Mouse (Mus musculus): ENCODE measurements around the gene Phf6. TPM values are rescaled to one million over a fixed set of nuclear protein-coding genes. Genes with fewer than 3 reads are reported as not detected.

Phf6 gene
- total and polyA plus RNA-seq, 3 experiments, result 19.8 to 59.7 (median 29.4) TPM

DNA sequence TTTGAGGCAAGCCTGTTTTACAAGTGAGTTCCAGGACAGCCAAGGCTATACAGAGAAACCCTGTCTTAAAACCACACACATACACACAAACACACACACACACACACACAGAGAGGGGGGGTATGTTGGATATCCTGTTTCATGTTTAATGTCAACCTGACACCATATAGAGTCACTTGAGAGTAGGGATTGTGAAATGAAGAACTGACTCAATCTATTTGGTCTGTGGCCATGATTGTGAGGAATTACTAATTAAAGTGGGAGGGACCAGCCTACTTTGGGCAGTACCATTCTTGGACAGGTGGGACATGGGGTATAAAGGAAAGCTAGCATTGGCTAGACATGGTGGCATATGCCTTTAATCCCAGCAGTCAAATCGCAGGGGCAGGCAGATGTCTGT, 60.6 kb downstream of the Phf6 start:
- dilution Hi-C loops (cut with MboI; ENCODE audit: extremely low pct_ligation_motif_present, extremely low pct_unique_long_range_greater_than_20kb, low sequenced_read_pairs) (no loop called here), in situ Hi-C loops (cut with MboI; ENCODE audit: low pct_ligation_motif_present, low pct_unique_long_range_greater_than_20kb, low sequenced_read_pairs) (no loop called here)
- H3K4me2 ChIP-seq (ENCODE audit: insufficient read depth, low read depth, poor library complexity, severe bottlenecking), result no peak overlapping the region
- TF ChIP-seq POLR2AphosphoS2 (IDR thresholded peaks at IDR 0.05; ENCODE audit: low read depth, low read length) (no peak), HCFC1 (IDR thresholded peaks at IDR 0.05; ENCODE audit: low read depth, low read length) (no peak), EP300 (IDR thresholded peaks at IDR 0.05; ENCODE audit: low read length) (no peak), JUND (conservative IDR thresholded peaks at IDR 0.05; ENCODE audit: low read depth, low read length) (no peak), ELF1 (IDR thresholded peaks at IDR 0.05; ENCODE audit: low read depth, low read length) (no peak), ZC3H11A (IDR thresholded peaks at IDR 0.05; ENCODE audit: low read depth, low read length) (no peak), IRF4 (IDR thresholded peaks at IDR 0.05; ENCODE audit: low read depth, low read length) (no peak), GABPA (IDR thresholded peaks at IDR 0.05; ENCODE audit: insufficient replicate concordance, low read depth, low read length) (no peak), SMC3 (IDR thresholded peaks at IDR 0.05; ENCODE audit: low read depth, low read length) (no peak), BHLHE40 (IDR thresholded peaks at IDR 0.05; ENCODE audit: low read depth, low read length) (no peak), KAT2A (IDR thresholded peaks at IDR 0.05; ENCODE audit: insufficient replicate concordance, low read length) (no peak), UBTF (IDR thresholded peaks at IDR 0.05; ENCODE audit: low read depth, low read length) (no peak), MAFK (IDR thresholded peaks at IDR 0.05; ENCODE audit: insufficient replicate concordance, low read length) (no peak), ZKSCAN1 (IDR thresholded peaks at IDR 0.05; ENCODE audit: borderline replicate concordance, low read depth, low read length) (no peak), JUN (IDR thresholded peaks at IDR 0.05; ENCODE audit: insufficient read depth, low read depth, low read length) (no peak)
- no peaks in the 10 kb centered on the region for H3K79me2 ChIP-seq (replicated peaks; ENCODE audit: control insufficient read depth, extremely low read depth, insufficient read depth, poor library complexity, severe bottlenecking)
- H3K4me1 ChIP-seq (ENCODE audit: control insufficient read depth in 1 of 2, insufficient read depth in 2 of 2), result peaks cover 8 to 12% of the 10 kb centered on the region in 2 experiments; a peak in 3 of 4 replicates
- no peak overlapping the region for H3K9ac ChIP-seq (ENCODE audit: insufficient read depth, low read depth)
- no peaks in the 10 kb centered on the region for H3K36me3 ChIP-seq (replicated peaks in 1 of 2; ENCODE audit: control insufficient read depth in 1 of 2, insufficient read depth in 1 of 2, low read length in 1 of 2)
- no peaks in the 10 kb centered on the region for H3K27me3 ChIP-seq (replicated peaks)
- H3K27ac ChIP-seq (ENCODE audit: insufficient read depth, low read depth), result no peak overlapping the region
- no peaks in the 10 kb centered on the region for H3K9me3 ChIP-seq (replicated peaks; ENCODE audit: low read length)
- DNase-seq (ENCODE audit: extremely low read depth), result no peak
- no peak overlapping the region for H3K4me3 ChIP-seq (replicated peaks in 1 of 3; ENCODE audit: low read depth in 2 of 3, low read length in 2 of 3, poor library complexity in 1 of 3)

DNA sequence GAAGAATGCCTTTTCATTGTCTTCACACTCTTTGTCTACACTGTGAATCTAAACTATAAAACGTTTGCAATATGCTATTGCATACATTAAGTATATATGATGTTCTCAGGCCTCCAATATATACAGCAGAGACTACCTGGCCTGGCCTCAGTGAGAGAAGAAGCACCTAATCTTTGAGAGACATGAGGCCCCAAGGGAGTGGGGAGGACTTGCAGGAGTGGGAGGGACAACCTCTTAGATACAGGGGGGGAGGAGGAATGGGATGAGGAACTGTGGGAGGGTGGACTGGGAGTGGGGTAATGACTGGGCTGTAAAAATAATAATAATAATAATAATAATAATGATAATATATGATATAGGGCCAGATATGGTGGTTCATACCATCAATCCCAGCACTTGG, 66.5 kb downstream of the Phf6 start:
- Histone ChIP-seq H3K36me3 (replicated peaks in 1 of 2; ENCODE audit: control insufficient read depth in 1 of 2, insufficient read depth in 1 of 2, low read length in 1 of 2) (no peaks in the 10 kb centered on the region), H3K4me2 (ENCODE audit: insufficient read depth, low read depth, poor library complexity, severe bottlenecking) (no peak overlapping the region), H3K79me2 (replicated peaks; ENCODE audit: control insufficient read depth, extremely low read depth, insufficient read depth, poor library complexity, severe bottlenecking) (no peaks in the 10 kb centered on the region), H3K27me3 (replicated peaks) (no peaks in the 10 kb centered on the region), H3K4me3 (replicated peaks in 1 of 3; ENCODE audit: low read depth in 2 of 3, low read length in 2 of 3, poor library complexity in 1 of 3) (no peak overlapping the region), H3K4me1 (ENCODE audit: control insufficient read depth in 1 of 2, insufficient read depth in 2 of 2) (no peaks in the 10 kb centered on the region), H3K9me3 (replicated peaks; ENCODE audit: low read length) (no peaks in the 10 kb centered on the region), H3K9ac (ENCODE audit: insufficient read depth, low read depth) (no peak overlapping the region), H3K27ac (ENCODE audit: insufficient read depth, low read depth) (no peak overlapping the region)
- no peak for DNase-seq (ENCODE audit: extremely low read depth)
- in situ Hi-C loops (cut with MboI; ENCODE audit: low pct_ligation_motif_present, low pct_unique_long_range_greater_than_20kb, low sequenced_read_pairs) (no loop called here), dilution Hi-C loops (cut with MboI; ENCODE audit: extremely low pct_ligation_motif_present, extremely low pct_unique_long_range_greater_than_20kb, low sequenced_read_pairs) (no loop called here)
- TF ChIP-seq MAX (IDR thresholded peaks at IDR 0.05; ENCODE audit: low read length) (no peak), MEF2A (IDR thresholded peaks at IDR 0.05; ENCODE audit: borderline replicate concordance, low read depth, low read length) (no peak), ELF1 (IDR thresholded peaks at IDR 0.05; ENCODE audit: low read depth, low read length) (no peak), HCFC1 (IDR thresholded peaks at IDR 0.05; ENCODE audit: low read depth, low read length) (no peak), TBP (conservative IDR thresholded peaks at IDR 0.05; ENCODE audit: low read depth, low read length) (no peak), ETS1 (conservative IDR thresholded peaks at IDR 0.05; ENCODE audit: low read depth, low read length) (no peak), E2F4 (IDR thresholded peaks at IDR 0.05; ENCODE audit: insufficient replicate concordance, low read depth, low read length) (no peak), USF2 (conservative IDR thresholded peaks at IDR 0.05; ENCODE audit: low read depth, low read length) (no peak), ZMIZ1 (IDR thresholded peaks at IDR 0.05; ENCODE audit: low read depth, low read length) (no peak), GABPA (IDR thresholded peaks at IDR 0.05; ENCODE audit: insufficient replicate concordance, low read depth, low read length) (no peak)
